In the genomic region with DNA sequence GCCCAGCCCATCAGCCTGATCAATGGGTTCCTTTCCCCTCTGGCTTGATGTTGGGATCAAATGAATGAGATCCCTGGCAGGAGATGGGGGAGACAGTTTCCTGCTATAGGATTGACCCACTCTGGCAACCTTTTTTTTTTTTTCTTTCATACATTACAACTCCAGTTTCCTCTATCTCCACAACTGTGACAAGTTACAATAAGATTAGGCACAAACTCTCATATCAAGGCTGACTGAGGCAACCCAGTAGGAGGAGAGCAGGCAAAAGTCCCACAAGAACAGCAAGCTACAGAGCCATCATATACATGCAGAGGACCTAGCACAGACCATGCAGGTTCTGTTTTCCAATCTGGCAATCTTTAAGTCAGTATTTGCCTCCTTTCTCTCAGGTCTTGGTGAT, we compare ENCODE assay signal across 28 mouse cellular contexts.
"Had no signal": no experiment of that assay in that cellular context is flagged by ENCODE, and none has a peak within 500 bp of the region (broad histone marks: within the 10 kb centered on the region; RNA-seq: fewer than 3 reads in every experiment).

No protein-coding gene starts in this region.

- H3K9me3 ChIP-seq: embryonic facial prominence, embryonic 10.5 days; embryonic facial prominence, embryonic 12.5 days; embryonic facial prominence, embryonic 13.5 days; embryonic facial prominence, embryonic 15.5 days; forebrain, embryonic 10.5 days; forebrain, embryonic 12.5 days; forebrain, embryonic 13.5 days; forebrain, embryonic 15.5 days had no signal

- H3K4me2 ChIP-seq: embryonic facial prominence, embryonic 12.5 days; embryonic facial prominence, embryonic 13.5 days; embryonic facial prominence, embryonic 15.5 days; forebrain, embryonic 12.5 days; forebrain, embryonic 13.5 days; forebrain, embryonic 15.5 days had no signal

- H3K4me1 ChIP-seq: embryonic facial prominence, embryonic 10.5 days; embryonic facial prominence, embryonic 12.5 days; embryonic facial prominence, embryonic 13.5 days; embryonic facial prominence, embryonic 15.5 days; forebrain, embryonic 10.5 days; forebrain, embryonic 12.5 days; forebrain, embryonic 13.5 days; forebrain, embryonic 15.5 days had no signal

- H3K27me3 ChIP-seq: embryonic facial prominence, embryonic 12.5 days; embryonic facial prominence, embryonic 13.5 days; embryonic facial prominence, embryonic 15.5 days; forebrain, embryonic 12.5 days; forebrain, embryonic 13.5 days; forebrain, embryonic 15.5 days had no signal

- ATAC-seq: forebrain, embryonic 13.5 days; forebrain, embryonic 14.5 days; forebrain, embryonic 15.5 days; forebrain, embryonic 16.5 days; forebrain, postnatal 0 days had no signal

- H3K9ac ChIP-seq: embryonic facial prominence, embryonic 12.5 days; embryonic facial prominence, embryonic 13.5 days; embryonic facial prominence, embryonic 15.5 days; forebrain, embryonic 12.5 days; forebrain, embryonic 13.5 days; forebrain, embryonic 15.5 days; forebrain, postnatal 0 days had no signal

- H3K36me3 ChIP-seq: embryonic facial prominence, embryonic 10.5 days; embryonic facial prominence, embryonic 12.5 days; embryonic facial prominence, embryonic 13.5 days; embryonic facial prominence, embryonic 15.5 days; forebrain, embryonic 10.5 days; forebrain, embryonic 12.5 days; forebrain, embryonic 15.5 days had no signal

- DNase-seq: cerebellum, adult 2 months; cerebellum, adult 8-10 months; cerebellum, adult 9-10 months; cerebellum, adult 9-11 months; cerebellum, postnatal 10 days; cerebellum, postnatal 14 days; cerebellum, postnatal 25 days; cerebellum, postnatal 36 days; embryo, embryonic 11 days; forebrain, postnatal 0 days; gastrocnemius, adult 2 months; gastrocnemius, postnatal 10 days; gastrocnemius, postnatal 14 days; gastrocnemius, postnatal 25 days; gastrocnemius, postnatal 36 days; heart, adult 18-20 months; heart, adult 2 months had no signal

- H3K27ac ChIP-seq: embryonic facial prominence, embryonic 10.5 days; embryonic facial prominence, embryonic 12.5 days; embryonic facial prominence, embryonic 13.5 days; embryonic facial prominence, embryonic 15.5 days; forebrain, embryonic 10.5 days; forebrain, embryonic 12.5 days; forebrain, embryonic 13.5 days; forebrain, embryonic 15.5 days had no signal

- H3K4me3 ChIP-seq: embryonic facial prominence, embryonic 10.5 days; embryonic facial prominence, embryonic 12.5 days; embryonic facial prominence, embryonic 13.5 days; embryonic facial prominence, embryonic 15.5 days; erythroblast, embryonic 14.5 days; forebrain, embryonic 10.5 days; forebrain, embryonic 12.5 days; forebrain, embryonic 13.5 days; forebrain, embryonic 15.5 days; gastrocnemius, adult 2 months; heart, adult 2 months had no signal
